Mouse (Mus musculus) forelimb bud, embryonic 11.5 days (tissue): ENCODE results near the gene Cacna2d1.

Experiments
- DNase-seq: peaks from one replicate; pipeline ENCODE4 v3.0.0-alpha.2; 2012; ENCODE audit warnings: low read depth, low spot score

The Cacna2d1 gene

DNA sequence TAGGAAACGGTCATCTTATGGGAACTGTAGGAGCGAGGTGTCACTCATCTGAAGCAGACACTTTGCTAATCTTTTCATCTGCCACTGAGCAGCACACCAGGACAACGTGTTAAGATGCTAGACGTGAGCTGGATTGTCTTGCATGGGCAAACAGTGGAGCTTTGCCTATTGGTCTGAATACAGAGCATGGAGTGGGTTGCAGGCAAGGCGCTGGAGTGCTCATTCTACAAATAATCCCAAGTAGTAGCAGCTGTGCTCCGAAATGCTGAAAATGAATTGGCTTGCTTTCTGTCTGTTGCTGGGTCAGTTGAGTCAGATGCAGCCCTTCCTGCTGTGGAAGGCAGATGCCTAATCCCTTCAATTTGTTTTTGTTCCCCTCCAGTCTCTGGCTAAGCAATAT is 330.9 kb downstream of the Cacna2d1 start:
- no peak for DNase-seq

DNA sequence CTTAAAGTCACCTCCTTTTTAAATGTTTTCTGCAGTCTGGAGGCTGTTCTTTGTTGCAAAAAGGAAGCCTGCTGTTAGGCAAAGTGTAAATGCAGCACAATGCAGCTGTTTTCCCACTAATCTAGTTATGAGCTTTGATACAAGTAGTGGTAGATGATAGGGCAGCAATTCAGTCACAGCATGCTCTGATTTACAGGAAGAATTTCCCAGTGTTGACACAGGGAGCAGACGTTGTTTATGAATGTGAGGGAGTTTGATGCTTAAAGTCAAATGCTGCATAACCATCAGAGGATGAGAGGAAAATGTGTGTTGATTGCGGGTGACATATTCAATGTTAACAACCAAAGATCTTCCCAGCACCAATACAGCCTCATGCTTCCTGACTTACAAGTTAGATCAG is 342.6 kb downstream of the Cacna2d1 start:
- DNase-seq, result no peak

DNA sequence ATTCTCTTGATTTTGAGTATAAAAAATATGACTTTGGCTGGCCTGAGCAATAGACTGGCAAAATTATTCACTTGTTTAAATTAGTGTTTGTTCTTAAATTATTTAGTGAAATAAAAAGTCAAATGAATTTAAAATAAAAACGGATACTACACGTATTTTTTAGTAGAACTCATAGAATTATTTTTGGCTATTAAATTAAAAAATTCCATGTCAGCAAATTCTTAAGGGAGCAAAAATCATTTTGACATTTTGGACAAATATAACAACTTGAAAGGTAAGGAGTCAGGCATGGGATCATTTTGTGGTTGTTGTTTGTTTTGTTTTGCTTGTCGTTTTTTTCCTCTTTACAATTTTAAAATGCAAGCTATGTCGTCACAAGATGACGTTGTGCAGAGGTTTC is 346.7 kb downstream of the Cacna2d1 start:
- DNase-seq, result no peak

DNA sequence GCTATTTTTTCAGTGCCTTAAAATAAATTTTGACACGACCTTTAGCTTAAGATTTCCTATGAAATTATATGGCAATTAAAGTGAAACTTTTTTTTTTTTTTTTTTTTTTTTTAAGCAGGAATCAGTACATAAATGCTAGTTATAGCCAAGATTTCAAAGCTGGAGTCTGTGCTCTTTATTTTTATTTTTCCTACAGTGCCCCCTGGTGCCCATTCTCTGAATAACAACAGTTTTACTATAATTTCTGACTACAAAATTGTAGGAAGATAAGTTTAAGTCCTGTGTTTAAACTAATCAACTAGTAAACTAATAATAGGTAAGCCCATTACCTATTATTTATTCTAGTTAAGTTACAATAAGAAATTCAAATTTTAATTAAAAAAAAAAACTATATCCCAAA is 358.7 kb downstream of the Cacna2d1 start:
- peak; percentile 47 for DNase-seq

DNA sequence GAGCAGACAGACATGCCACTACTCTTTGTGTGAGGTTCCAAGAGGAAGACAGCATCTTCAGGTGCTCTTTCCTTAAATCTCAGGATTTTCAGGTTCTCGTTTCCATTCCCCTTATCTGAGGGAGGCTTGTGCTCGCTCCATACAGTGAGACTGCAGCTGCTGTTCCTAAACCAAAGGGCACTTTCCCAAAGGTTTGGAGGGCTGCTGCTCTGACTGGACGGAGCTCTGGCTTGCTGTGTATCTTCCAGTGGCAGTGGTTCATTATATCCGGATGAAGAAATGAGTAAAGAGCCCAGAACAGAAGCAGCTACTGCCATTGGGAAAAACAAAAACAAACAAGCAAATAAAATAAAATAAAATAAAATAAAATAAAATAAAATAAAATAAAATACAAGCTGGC is 359.3 kb downstream of the Cacna2d1 start:
- DNase-seq, result no peak

DNA sequence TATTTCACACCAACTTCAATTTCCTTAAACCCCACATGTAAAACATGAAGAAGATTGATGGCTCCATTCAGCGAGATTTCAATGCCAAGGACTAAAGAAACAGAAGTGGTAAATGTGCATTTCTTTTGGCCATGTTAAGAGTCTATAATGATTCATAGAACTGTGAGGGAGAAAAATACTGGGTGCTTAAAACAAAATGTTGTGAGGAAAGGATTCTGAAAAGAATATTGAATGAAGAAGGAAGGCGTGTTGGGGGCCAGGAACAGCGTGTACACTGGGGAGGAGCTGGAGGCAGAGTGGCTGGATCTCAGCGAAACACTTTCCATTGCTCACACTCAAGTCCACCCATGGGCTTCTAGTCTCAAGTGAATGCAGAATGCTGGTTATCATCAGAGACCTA is 360.2 kb downstream of the Cacna2d1 start:
- no peak for DNase-seq

DNA sequence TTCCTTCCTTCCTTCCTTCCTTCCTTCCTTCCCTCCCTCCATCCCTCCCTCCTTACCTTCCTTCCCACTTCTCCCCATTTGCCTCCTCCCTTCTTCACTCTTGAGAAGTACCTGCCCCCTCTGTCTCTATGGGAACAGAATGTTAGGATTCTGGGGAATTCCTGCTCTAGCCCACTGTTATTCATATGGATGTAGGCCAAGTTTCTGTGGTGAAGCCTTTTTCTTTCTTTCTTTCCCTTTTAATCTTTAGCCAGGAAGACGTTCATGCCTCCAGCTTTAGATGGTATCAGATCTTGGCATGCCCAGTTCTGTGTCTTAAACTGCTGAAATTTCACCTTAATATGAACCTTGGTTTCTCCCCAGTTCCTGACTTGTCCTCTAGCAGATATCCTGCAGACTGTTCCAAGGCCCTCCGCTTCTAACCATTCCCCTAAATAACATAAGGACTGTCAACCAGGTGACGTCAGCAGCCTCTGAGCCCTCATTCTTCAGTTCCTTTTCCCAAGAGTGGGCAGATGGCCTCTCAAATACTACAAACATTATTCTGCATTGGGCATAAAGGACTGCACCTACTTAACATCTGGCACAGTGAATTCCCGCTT is 362.8 kb downstream of the Cacna2d1 start:
- no peak for DNase-seq

DNA sequence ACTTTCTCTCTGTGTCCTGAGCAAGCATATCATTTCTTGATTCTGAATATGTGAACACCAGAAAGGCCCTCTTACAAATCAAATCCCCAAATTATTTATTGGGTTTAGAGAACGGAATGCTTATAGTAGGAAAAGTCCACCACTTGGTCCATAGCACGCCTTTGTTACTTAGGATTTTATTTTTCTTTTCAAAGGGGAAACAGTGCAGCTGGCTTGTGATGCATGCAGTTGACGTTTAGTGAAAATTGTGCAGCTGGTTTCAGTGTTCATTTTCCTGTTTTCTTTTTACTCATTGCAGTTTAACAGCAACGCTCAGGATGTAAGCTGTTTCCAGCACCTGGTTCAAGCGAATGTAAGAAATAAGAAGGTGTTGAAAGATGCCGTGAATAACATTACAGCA is 365.1 kb downstream of the Cacna2d1 start:
- no peak for DNase-seq

DNA sequence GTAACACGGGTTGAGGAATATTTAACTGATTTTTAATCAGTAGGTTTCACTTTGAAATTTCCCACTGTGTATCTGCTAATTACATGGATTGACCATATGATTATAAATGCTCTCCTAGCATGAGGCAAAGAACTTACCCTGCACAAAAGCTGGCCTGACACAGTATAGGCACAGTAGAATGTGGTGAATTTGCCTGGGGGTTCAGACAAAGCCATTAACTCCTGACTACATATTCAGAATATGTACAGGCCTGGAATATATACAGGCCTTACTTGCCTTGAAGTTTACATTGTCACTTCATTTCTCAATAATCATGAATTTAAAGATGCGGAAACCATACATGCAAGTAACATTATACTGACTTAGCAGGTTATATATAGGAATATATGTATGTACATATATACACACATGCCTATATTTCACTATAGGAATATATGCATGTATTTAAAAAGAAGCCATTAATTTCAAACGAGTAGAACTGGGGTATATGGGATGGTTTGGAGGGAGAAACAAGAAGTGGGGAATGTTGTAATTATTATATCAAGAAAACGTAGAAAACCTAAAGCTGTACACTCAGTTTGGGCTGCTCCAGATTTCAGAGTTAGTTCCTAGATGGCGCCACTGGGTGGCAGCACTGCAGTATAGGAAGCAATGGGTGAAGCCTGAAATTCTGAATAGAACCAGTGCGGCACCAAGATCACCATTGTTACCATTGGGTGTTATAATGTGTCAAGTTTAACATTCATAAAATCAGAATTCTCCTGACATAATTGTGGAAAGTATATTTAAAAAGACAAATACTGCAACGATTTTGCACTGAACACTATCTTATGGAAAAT is 374.9 kb downstream of the Cacna2d1 start:
- DNase-seq, result peak; percentile 69

DNA sequence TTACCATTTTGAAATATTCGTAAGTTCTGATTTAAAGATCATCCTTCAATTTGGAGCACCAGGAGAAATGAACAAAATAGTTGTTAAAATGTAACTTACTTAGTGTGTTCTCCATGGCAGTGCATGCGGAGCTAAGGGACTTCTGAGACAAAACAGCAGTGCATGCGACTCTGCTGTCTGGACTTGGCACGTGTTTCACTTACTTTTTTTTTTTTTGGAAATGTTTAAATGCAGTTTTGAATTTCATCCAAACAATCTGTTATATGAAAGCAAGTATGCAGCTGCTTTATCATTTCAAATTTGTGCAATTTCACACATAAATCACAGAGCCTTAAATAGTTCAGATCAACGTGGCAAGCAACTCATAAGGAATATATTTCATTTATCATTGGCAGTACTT is 379.8 kb downstream of the Cacna2d1 start:
- no peak for DNase-seq

DNA sequence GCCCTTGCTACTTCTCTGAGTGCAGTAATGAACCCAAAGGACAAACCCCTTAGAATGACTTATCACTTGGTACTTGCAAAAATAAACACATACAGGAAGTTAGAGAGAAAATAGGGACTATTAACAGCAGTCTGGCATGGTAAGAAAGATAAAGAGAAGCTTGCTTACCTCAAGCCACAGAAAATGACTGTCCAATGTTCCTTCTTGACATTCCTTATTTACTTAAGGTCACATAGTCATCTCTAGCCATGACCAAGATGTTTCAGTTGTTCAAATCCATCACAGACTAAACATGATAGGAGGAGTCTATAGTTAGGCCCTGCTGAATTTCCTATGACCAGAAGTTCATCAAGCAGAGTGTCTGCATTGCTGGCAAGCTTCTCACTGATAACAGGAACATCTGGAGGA is 381.5 kb downstream of the Cacna2d1 start:
- DNase-seq, result no peak

DNA sequence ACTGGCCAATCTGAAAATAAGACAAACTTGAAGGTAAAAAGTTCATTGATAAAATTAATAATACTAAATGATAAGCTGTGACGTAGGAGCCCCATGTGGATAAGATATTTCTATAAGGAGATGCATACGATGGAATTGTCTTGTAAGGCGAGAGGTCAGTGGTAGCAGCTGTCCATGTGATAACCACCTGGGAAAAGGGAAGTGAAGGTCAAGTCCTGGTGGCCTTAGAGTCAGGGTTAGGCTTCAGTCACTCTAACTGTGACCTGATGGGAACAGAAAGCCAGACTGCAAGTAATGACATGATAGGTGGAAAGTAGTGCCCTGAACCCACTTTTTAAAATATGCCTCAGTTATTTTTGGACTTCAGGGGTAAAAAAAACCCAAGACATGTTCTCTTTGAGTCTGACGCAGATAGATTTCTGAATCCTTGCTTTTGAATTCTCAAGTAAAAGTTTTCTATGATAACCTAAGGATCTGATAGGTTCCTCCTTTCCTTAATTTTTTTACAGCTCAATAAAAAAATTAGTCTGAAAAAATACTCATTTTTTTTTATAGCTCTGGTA is 383.3 kb downstream of the Cacna2d1 start:
- no peak for DNase-seq

DNA sequence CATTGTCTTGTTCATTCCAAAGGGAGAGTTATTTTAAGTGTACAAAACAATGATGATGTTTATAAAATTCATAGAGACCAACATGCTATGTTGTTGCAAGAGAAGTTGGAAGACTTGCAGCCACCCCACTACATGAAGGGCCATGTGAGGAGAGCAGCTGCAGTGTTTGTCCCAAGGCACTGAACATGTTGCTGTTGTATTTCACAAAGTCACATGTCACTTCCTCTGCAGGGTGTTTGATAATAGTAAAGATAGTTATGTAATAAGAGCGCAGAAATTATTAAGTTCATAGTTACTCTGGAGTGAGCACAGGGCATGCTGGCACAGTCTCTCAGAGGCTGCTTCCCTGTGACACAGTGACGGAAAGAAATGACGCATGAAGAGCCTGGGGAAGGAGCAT is 392.1 kb downstream of the Cacna2d1 start:
- DNase-seq, result no peak

DNA sequence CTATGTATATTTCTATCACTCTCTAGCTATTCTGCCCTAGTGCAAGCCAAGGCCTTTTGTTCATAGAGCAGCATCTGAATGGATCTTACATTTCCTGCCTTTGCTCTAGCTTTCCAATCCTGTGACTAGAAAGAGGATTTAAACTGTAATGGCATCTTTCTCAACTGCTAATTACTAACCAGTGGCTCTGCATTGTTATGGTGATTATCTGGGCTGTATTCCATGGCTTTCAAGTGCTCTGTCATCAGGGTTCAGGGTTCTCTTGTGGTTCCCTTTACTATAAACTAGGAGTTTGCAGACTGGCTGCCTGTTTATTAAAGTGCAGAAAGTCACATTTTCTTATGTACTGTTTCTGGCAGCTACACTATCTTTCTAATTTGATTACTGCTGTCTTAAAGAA is 410.9 kb downstream of the Cacna2d1 start:
- DNase-seq, result no peak

DNA sequence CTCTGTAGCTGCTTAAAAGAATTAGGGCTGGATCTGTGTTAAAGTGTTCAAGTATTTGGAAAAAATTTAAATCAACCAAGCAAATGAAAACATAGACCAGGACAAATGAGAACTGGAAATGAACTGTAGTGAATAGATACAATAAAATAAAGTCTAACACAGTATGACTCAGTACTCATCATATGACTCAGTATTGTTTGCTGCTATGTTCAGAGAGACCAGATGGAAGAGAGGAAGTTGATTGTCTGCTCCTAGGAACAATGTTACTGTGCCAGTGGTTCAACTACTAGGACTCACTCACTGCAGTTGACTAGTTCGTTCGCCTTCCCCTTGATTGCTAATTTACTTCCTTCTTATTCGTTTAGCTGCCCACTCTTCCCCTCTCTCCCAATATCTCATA is 421.3 kb downstream of the Cacna2d1 start:
- no peak for DNase-seq

DNA sequence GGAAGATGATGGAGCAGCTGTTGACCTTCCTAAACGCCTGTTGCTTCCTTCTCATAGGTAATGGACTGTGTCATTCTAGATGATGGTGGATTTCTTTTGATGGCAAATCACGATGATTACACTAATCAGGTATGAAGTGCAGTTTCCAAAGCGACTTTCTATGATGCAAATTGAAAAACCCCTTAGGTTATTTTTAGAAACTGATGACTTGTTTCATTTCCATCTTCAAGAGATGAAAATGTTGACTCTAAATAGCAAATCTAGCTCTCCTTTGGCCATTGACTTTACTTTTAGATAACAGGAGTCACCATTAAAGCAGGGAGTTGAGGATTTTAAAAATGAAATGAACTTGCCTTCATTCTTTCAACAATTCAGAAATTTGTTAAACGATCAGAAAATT is 423.2 kb downstream of the Cacna2d1 start:
- DNase-seq, result no peak

DNA sequence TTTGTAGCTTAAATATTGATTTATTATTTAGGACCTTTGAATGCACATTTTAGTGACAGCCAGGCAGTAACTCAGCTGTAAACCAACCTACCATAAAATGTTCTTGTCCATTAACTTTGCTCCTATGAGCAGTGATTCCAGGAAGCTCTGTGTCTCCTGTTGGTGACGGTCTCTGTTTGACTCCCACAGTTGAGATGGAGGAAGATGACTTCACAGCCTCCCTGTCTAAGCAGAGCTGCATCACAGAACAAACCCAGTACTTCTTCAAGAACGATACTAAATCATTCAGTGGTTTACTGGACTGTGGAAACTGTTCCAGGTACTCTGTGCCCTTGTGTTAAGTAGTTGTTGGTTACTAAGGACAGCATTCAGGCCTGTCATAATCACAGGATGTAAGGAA is 427.6 kb downstream of the Cacna2d1 start:
- no peak for DNase-seq

DNA sequence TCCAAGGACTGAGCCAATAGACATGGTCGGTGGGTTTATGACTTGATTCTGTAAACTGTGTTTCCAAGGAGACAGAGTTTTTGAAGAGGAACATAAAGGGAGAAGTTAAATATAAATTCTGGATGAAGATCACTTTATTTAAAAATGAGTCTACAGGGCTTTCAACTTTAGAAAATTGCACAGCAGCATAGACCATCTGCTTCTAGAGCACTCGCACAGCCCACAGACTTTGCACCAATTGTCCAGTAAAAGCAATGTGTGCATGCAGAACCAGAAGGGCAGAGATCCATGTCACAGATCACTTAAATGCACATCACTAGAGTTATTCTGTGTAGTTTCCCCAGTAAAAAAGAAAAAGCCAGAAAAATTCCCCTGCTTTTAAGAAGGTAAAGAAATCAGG is 428.7 kb downstream of the Cacna2d1 start:
- no peak for DNase-seq

DNA sequence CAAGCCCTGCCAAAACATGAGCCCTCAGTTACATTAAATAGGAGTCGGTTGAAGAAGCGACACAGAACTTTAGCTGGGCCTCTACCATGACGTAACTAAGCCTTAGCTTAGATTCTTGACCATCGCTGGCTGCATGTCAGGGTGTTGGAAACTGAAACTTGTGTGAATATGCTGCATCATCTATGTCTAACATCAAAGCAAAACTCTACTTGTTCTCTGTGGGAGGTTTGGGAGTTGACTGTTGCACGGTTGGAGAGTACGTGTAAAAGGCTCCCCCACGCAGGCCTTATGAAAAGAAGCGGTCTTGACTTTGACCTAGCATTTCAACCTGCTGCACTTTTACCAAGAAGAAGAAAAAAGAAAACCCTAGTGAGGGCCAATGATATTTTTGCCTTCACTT is 436.2 kb downstream of the Cacna2d1 start:
- no peak for DNase-seq

DNA sequence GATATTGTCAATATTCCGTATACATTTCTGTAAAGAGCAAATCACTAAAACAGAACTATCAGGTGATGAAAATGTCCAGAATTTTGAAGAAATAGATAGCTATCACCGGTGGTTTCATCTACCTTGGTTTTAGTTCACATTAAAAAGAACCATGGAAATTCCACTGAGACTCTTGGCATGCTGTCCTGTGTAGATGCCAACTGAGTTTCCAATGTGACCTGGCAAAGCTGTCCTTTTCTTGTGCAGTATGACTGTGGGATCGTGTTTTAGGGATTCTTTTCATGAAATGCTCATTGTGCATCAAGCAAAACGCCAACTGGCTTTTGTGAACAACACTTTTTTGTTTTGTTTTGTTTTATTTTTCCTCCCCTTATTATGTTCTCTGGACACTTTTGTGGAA is 439.5 kb downstream of the Cacna2d1 start:
- DNase-seq, result no peak

DNA sequence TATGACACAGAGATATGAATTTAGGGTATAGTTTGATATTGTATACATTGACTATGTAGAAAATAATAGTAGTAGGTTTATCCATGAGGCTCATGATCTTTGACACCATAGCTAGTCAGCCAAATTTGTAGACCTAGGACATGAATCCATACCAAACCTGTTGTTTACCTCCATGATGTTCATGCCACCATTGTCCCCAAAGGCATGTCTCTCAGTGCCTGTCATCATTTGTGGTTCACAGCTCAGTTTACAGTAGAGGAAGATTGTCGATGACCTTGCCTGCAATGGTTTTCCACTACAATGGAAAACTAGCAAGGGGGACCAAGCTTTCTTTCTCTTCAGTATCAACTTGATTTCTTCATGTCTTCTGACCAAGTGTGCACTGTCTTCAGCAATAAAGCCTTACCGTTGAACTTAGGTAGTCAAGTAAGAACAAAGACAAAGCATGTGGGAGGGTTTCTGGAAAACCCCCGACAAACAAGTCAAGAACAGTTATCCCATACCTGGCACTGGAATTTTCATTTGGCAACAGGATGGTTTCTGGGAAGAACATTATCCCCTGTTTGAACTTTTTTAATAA is 441.9 kb downstream of the Cacna2d1 start:
- peak; percentile 19 for DNase-seq

DNA sequence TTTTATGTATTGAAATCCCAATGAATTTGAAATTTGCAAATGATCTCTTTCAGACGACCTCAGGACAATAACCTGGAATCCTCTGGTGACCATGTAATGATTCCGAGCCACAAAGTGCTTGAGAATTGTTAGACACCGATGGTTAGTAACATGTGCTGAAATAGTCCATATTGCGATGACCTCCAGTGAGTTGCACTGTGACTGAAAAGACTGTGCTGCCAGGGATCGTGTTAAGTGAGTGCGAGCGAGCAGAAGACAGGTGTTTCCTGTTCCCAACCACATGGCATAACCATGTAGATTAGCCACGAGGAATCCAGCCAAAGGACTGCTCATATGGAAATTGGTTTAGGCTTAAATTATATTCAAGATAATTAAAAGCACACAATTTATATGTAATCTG is 475.5 kb downstream of the Cacna2d1 start:
- DNase-seq, result peak; percentile 57

DNA sequence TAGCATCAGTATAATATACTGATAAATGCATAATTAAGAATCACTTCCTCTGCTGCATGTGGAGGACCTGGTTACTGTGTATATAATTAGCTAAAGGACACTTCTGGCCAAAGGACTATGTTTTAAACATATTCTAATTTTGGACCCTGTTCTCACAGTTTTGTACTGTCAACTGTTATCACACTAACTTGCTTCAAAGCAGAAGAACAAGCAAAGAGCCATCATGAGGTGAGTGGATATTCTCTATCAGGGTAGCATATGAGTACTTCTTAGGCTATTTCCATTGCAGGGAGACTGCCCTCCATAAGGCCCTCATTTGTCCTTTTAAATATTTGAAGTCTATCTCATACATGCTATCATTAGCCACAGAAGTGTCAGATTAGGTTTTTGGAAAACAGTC is 480.2 kb downstream of the Cacna2d1 start:
- no peak for DNase-seq
